Mouse (Mus musculus): ENCODE data around the gene Bub3. TPM values are rescaled to one million over a fixed set of nuclear protein-coding genes. Genes with fewer than 3 reads are reported as not detected.

Bub3 gene
- polyA plus RNA-seq, 1 experiment from 2014 or later, result 157 TPM

- no peak overlapping the region for H3K4me2 ChIP-seq (ENCODE audit: low read depth, low read length)
- H3K27ac ChIP-seq (replicated peaks; ENCODE audit: low read depth, low read length), result no peak overlapping the region
- no peak overlapping the region for H3K4me3 ChIP-seq (ENCODE audit: low read depth, low read length)
- WGBS, result 2% methylated on average over 13 of the region's 13 CpGs
- H3K9me3 ChIP-seq (ENCODE audit: control insufficient read depth, low read length), result no peaks in the 10 kb centered on the region
- no peaks in the 10 kb centered on the region for H3K36me3 ChIP-seq (ENCODE audit: control insufficient read depth, insufficient read depth, low read length)
- no peak overlapping the region for H3K9ac ChIP-seq (ENCODE audit: low read depth, low read length)
- ATAC-seq (ENCODE audit: low read depth) (no peak), DNase-seq (ENCODE audit: low spot score) (no peak)
- H3K27me3 ChIP-seq (replicated peaks; ENCODE audit: control insufficient read depth, insufficient read depth, low read length), result peaks cover 100% of the 10 kb centered on the region
- peaks cover 18% of the 10 kb centered on the region for H3K4me1 ChIP-seq (ENCODE audit: control insufficient read depth, insufficient read depth, low read length)
These were observed 14.2 kb upstream of the Bub3 start for GRCm38 (mm10) chr7:131545701-131546385.

- Histone ChIP-seq H3K4me3 (ENCODE audit: low read depth, low read length) (no peak overlapping the region), H3K4me1 (ENCODE audit: control insufficient read depth, insufficient read depth, low read length) (peaks cover 18% of the 10 kb centered on the region), H3K9me3 (ENCODE audit: control insufficient read depth, low read length) (no peaks in the 10 kb centered on the region), H3K27ac (replicated peaks; ENCODE audit: low read depth, low read length) (no peak overlapping the region), H3K4me2 (ENCODE audit: low read depth, low read length) (no peak overlapping the region), H3K36me3 (ENCODE audit: control insufficient read depth, insufficient read depth, low read length) (no peaks in the 10 kb centered on the region), H3K9ac (ENCODE audit: low read depth, low read length) (no peak overlapping the region), H3K27me3 (replicated peaks; ENCODE audit: control insufficient read depth, insufficient read depth, low read length) (peaks cover 100% of the 10 kb centered on the region)
- ATAC-seq (ENCODE audit: low read depth), result no peak
- 2% methylated on average over 2 of the region's 2 CpGs for WGBS
- no peak for DNase-seq (ENCODE audit: low spot score)
These were observed 13.6 kb upstream of the Bub3 start for GRCm38 (mm10) chr7:131546423-131546822.

GRCm38 (mm10) chr7:131547481-131547880 is 12.5 kb upstream of the Bub3 start:
- Histone ChIP-seq H3K4me2 (ENCODE audit: low read depth, low read length) (no peak overlapping the region), H3K27ac (replicated peaks; ENCODE audit: low read depth, low read length) (no peak overlapping the region), H3K27me3 (replicated peaks; ENCODE audit: control insufficient read depth, insufficient read depth, low read length) (peaks cover 100% of the 10 kb centered on the region), H3K4me1 (ENCODE audit: control insufficient read depth, insufficient read depth, low read length) (peaks cover 11% of the 10 kb centered on the region), H3K4me3 (ENCODE audit: low read depth, low read length) (no peak overlapping the region), H3K9ac (ENCODE audit: low read depth, low read length) (no peak overlapping the region), H3K36me3 (ENCODE audit: control insufficient read depth, insufficient read depth, low read length) (no peaks in the 10 kb centered on the region), H3K9me3 (ENCODE audit: control insufficient read depth, low read length) (no peaks in the 10 kb centered on the region)
- no peak for DNase-seq (ENCODE audit: low spot score)
- ATAC-seq (ENCODE audit: low read depth), result no peak
- whole genome bisulfite sequencing, result 3% methylated on average over 5 of the region's 5 CpGs

- H3K9me3 ChIP-seq (ENCODE audit: control insufficient read depth, low read length), result no peaks in the 10 kb centered on the region
- H3K36me3 ChIP-seq (ENCODE audit: control insufficient read depth, insufficient read depth, low read length), result no peaks in the 10 kb centered on the region
- DNase-seq (ENCODE audit: low spot score) (no peak), ATAC-seq (ENCODE audit: low read depth) (no peak)
- no peak within 1 kb of the TSS for H3K4me2 ChIP-seq (ENCODE audit: low read depth, low read length)
- no peak within 1 kb of the TSS for H3K4me3 ChIP-seq (ENCODE audit: low read depth, low read length)
- peaks cover 100% of the 10 kb centered on the region for H3K27me3 ChIP-seq (replicated peaks; ENCODE audit: control insufficient read depth, insufficient read depth, low read length)
- H3K9ac ChIP-seq (ENCODE audit: low read depth, low read length), result no peak within 1 kb of the TSS
- H3K27ac ChIP-seq (replicated peaks; ENCODE audit: low read depth, low read length), result no peak within 1 kb of the TSS
- H3K4me1 ChIP-seq (ENCODE audit: control insufficient read depth, insufficient read depth, low read length), result peaks cover under 1% of the 10 kb centered on the region; the same call in 1 of the 2 replicates
- 4% methylated on average over 3 of the region's 3 CpGs for WGBS
These were observed 11.5 kb upstream of the Bub3 start, which contains the start of gene Hmx2 for GRCm38 (mm10) chr7:131548473-131548872. TSS of gene Hmx2 (plus strand) at chr7:131548773.

- no peak overlapping the region for H3K4me2 ChIP-seq (ENCODE audit: low read depth, low read length)
These were observed 8.6 kb upstream of the Bub3 start for GRCm38 (mm10) chr7:131551471-131551870.

GRCm38 (mm10) chr7:131551931-131552741 is 7.9 kb upstream of the Bub3 start:
- Histone ChIP-seq H3K27ac (replicated peaks; ENCODE audit: low read depth, low read length) (no peak overlapping the region), H3K4me2 (ENCODE audit: low read depth, low read length) (no peak overlapping the region), H3K9me3 (ENCODE audit: control insufficient read depth, low read length) (no peaks in the 10 kb centered on the region), H3K9ac (ENCODE audit: low read depth, low read length) (no peak overlapping the region), H3K36me3 (ENCODE audit: control insufficient read depth, insufficient read depth, low read length) (no peaks in the 10 kb centered on the region), H3K4me3 (ENCODE audit: low read depth, low read length) (no peak overlapping the region), H3K4me1 (ENCODE audit: control insufficient read depth, insufficient read depth, low read length) (peaks cover 13% of the 10 kb centered on the region), H3K27me3 (replicated peaks; ENCODE audit: control insufficient read depth, insufficient read depth, low read length) (peaks cover 100% of the 10 kb centered on the region)
- ATAC-seq (ENCODE audit: low read depth), result no peak
- WGBS, result under 1% methylated on average over 41 of the region's 42 CpGs
- DNase-seq (ENCODE audit: low spot score), result no peak

More at GRCm38 (mm10) chr7:131551471-131551870, 8.6 kb upstream of the Bub3 start:
- no peak for DNase-seq (ENCODE audit: low spot score)
- no peaks in the 10 kb centered on the region for H3K36me3 ChIP-seq (ENCODE audit: control insufficient read depth, insufficient read depth, low read length)
- H3K9ac ChIP-seq (ENCODE audit: low read depth, low read length), result no peak overlapping the region
- peaks cover 13% of the 10 kb centered on the region for H3K4me1 ChIP-seq (ENCODE audit: control insufficient read depth, insufficient read depth, low read length)
- H3K4me3 ChIP-seq (ENCODE audit: low read depth, low read length), result no peak overlapping the region
- H3K9me3 ChIP-seq (ENCODE audit: control insufficient read depth, low read length), result no peaks in the 10 kb centered on the region
- no peak overlapping the region for H3K27ac ChIP-seq (replicated peaks; ENCODE audit: low read depth, low read length)
- 1% methylated on average over 4 of the region's 4 CpGs for WGBS
- no peak for ATAC-seq (ENCODE audit: low read depth)
- H3K27me3 ChIP-seq (replicated peaks; ENCODE audit: control insufficient read depth, insufficient read depth, low read length), result peaks cover 100% of the 10 kb centered on the region

- Histone ChIP-seq H3K9ac (ENCODE audit: low read depth, low read length) (no peak overlapping the region), H3K4me1 (ENCODE audit: control insufficient read depth, insufficient read depth, low read length) (peaks cover 13% of the 10 kb centered on the region), H3K27ac (replicated peaks; ENCODE audit: low read depth, low read length) (no peak overlapping the region), H3K36me3 (ENCODE audit: control insufficient read depth, insufficient read depth, low read length) (no peaks in the 10 kb centered on the region), H3K4me3 (ENCODE audit: low read depth, low read length) (no peak overlapping the region), H3K4me2 (ENCODE audit: low read depth, low read length) (no peak overlapping the region), H3K27me3 (replicated peaks; ENCODE audit: control insufficient read depth, insufficient read depth, low read length) (peaks cover 100% of the 10 kb centered on the region), H3K9me3 (ENCODE audit: control insufficient read depth, low read length) (no peaks in the 10 kb centered on the region)
- DNase-seq (ENCODE audit: low spot score) (no peak), ATAC-seq (ENCODE audit: low read depth) (no peak)
- WGBS, result 2% methylated on average over 5 of the region's 5 CpGs
These were observed 7.2 kb upstream of the Bub3 start for GRCm38 (mm10) chr7:131552781-131553180.

- DNase-seq (ENCODE audit: low spot score), result peak; percentile 33
- H3K4me2 ChIP-seq (ENCODE audit: low read depth, low read length), result peak overlapping the region; percentile 55
- ATAC-seq (ENCODE audit: low read depth), result peak; percentile 70
- H3K27me3 ChIP-seq (replicated peaks; ENCODE audit: control insufficient read depth, insufficient read depth, low read length), result peaks cover 100% of the 10 kb centered on the region
- peak overlapping the region; percentile 34 for H3K4me3 ChIP-seq (ENCODE audit: low read depth, low read length)
- WGBS, result under 1% methylated on average over 35 of the region's 39 CpGs
- H3K9me3 ChIP-seq (ENCODE audit: control insufficient read depth, low read length), result no peaks in the 10 kb centered on the region
- H3K4me1 ChIP-seq (ENCODE audit: control insufficient read depth, insufficient read depth, low read length), result peaks cover 13% of the 10 kb centered on the region
- no peak overlapping the region for H3K9ac ChIP-seq (ENCODE audit: low read depth, low read length)
- no peak overlapping the region for H3K27ac ChIP-seq (replicated peaks; ENCODE audit: low read depth, low read length)
- no peaks in the 10 kb centered on the region for H3K36me3 ChIP-seq (ENCODE audit: control insufficient read depth, insufficient read depth, low read length)
These were observed 6.2 kb upstream of the Bub3 start for GRCm38 (mm10) chr7:131553771-131554175.
